8 mouse cellular contexts compared by ENCODE assay signal in the genomic region with DNA sequence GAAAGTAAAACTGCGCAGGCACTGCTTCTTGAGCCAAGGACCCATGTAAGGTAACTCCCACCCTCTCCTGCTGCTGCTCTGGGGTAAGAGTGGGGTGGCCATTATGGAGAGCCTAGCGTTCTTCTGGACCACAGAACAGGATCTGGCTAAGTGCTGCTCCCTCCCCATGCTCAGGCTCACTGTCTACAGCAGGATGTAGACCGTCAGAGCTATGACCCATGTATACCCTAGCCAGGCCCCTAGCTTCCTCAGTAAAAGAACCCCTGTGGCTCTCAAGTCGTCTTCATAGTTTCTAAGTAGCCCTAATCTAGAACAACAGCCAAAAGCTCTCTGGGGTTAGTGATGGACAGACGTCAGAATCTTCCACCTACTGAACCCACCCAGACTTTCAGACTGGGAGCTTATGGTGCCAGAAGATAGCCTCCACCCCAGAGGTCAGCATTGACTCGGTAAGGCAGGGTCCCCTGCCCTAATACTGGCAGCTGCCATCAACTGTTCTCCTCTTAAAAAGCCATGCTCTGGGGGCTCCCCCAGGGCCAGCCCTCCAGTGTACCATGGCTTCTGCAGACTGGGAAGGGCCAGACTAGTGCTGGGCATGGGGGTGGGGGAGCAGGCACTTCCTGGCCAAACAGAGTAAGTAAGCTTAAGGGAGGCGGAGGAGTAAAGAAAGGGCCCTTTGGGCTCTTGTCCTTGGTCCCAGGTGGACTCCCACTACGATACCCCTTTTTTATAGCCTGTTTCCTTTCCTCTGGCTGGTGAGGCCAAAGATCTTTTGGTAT. TPM values are rescaled to one million over a fixed set of nuclear protein-coding genes. Genes with fewer than 3 reads are reported as not detected.
DNase-seq lines count a peak whose midpoint lies in the region; ATAC-seq lines count a peak whose summit lies in the region.

No protein-coding gene starts in this region.

- no peaks in the 10 kb centered on the region for H3K36me3 ChIP-seq in heart, embryonic 16.5 days (ENCODE audit: control insufficient read depth, insufficient read depth)
- H3K36me3 ChIP-seq in liver, embryonic 13.5 days: peaks cover 16% of the 10 kb centered on the region

- no peak overlapping the region; the same call in 1 of the 2 replicates for H3K27ac ChIP-seq in heart, embryonic 16.5 days (ENCODE audit: low read length)
- H3K27ac ChIP-seq in liver, embryonic 13.5 days: peak overlapping the region; percentile 89

- H3K4me2 ChIP-seq in heart, embryonic 16.5 days (ENCODE audit: low read depth, low read length): peak overlapping the region; percentile 44
- peak overlapping the region; percentile 80 for H3K4me2 ChIP-seq in liver, embryonic 13.5 days

- WGBS in heart, embryonic 16.5 days: 59% methylated on average over 8 of the region's 8 CpGs
- WGBS in liver, embryonic 13.5 days (ENCODE audit: insufficient replicate concordance): 31% methylated on average over 8 of the region's 8 CpGs

- peak overlapping the region; percentile 36 for H3K4me3 ChIP-seq in heart, embryonic 16.5 days (ENCODE audit: low read length)
- H3K4me3 ChIP-seq in liver, embryonic 13.5 days (replicated peaks): peak overlapping the region; percentile 60

- 0 out of 2 replicates have a peak overlapping the region, but pooled peaks have one; percentile 24 for H3K9ac ChIP-seq in heart, embryonic 16.5 days (ENCODE audit: low read length)
- peak overlapping the region; percentile 73 for H3K9ac ChIP-seq in liver, embryonic 13.5 days

- H3K27me3 ChIP-seq in heart, embryonic 16.5 days (ENCODE audit: control insufficient read depth, insufficient read depth, low read length): no peaks in the 10 kb centered on the region
- H3K27me3 ChIP-seq in liver, embryonic 13.5 days: no peaks in the 10 kb centered on the region

- H3K9me3 ChIP-seq in heart, embryonic 16.5 days (replicated peaks; ENCODE audit: control insufficient read depth, low read length): no peaks in the 10 kb centered on the region
- no peaks in the 10 kb centered on the region for H3K9me3 ChIP-seq in liver, embryonic 13.5 days (replicated peaks)

- DNase-seq in heart, postnatal 4 days: no peak
- peak; percentile 40 for DNase-seq in thymus, postnatal 0 days (ENCODE audit: low spot score)
- DNase-seq in thymus, postnatal 10 days (ENCODE audit: low spot score in 2 of 2): no peak
- no peak for DNase-seq in liver, embryonic 13.5 days
- peak; percentile 58 for DNase-seq in thymus, postnatal 4 days
- DNase-seq in retina, postnatal 1 day: no peak
- no peak for DNase-seq in left cerebral cortex, postnatal 14 days (ENCODE audit: low spot score in 2 of 2)

- intact Hi-C loops in left cerebral cortex, postnatal 14 days (cut with DNase I): no loop called here

- peaks cover 42% of the 10 kb centered on the region for H3K4me1 ChIP-seq in heart, embryonic 16.5 days (ENCODE audit: control insufficient read depth, insufficient read depth, low read length)
- H3K4me1 ChIP-seq in liver, embryonic 13.5 days (replicated peaks): peaks cover 89% of the 10 kb centered on the region

- no peak for ATAC-seq in heart, embryonic 16.5 days (replicated peaks; ENCODE audit: extremely low read depth, insufficient read depth, low FRiP score)
- peak; percentile 28 for ATAC-seq in liver, embryonic 13.5 days (ENCODE audit: low read depth)

RNA-seq across cellular contexts. Expression of gene Rcor2, which starts 27.2 kb away (rescaled TPM):
- 11.9 and 18.0 TPM in 2 replicates for polyA plus RNA-seq in heart, embryonic 16.5 days (2015; fragmentation: Nextera tagmentation; extraction: Ambion mirVana)
- total RNA-seq in heart, postnatal 4 days (2021): 10 to 100 TPM; 19.0 to 19.2 TPM
- polyA plus RNA-seq in thymus, postnatal 0 days (2015; fragmentation: Nextera tagmentation; extraction: Ambion mirVana): 7.3 and 8.1 TPM in 2 replicates
- polyA plus RNA-seq in liver, embryonic 13.5 days (2015; fragmentation: Nextera tagmentation; extraction: Ambion mirVana): 1.4 and 1.8 TPM in 2 replicates
- 10 to 100 TPM; 15.7 to 16.3 TPM for total RNA-seq in left cerebral cortex, postnatal 14 days (2021)

RNA-seq across cellular contexts. Expression of gene Mark2, which starts 47.4 kb away (rescaled TPM):
- 32.4 and 33.0 TPM in 2 replicates for polyA plus RNA-seq in heart, embryonic 16.5 days (2015; fragmentation: Nextera tagmentation; extraction: Ambion mirVana)
- total RNA-seq in heart, postnatal 4 days (2021): 10 to 100 TPM; 54.9 to 58.4 TPM
- 48.1 and 65.1 TPM in 2 replicates for polyA plus RNA-seq in thymus, postnatal 0 days (2015; fragmentation: Nextera tagmentation; extraction: Ambion mirVana)
- 17.7 and 21.0 TPM in 2 replicates for polyA plus RNA-seq in liver, embryonic 13.5 days (2015; fragmentation: Nextera tagmentation; extraction: Ambion mirVana)
- total RNA-seq in left cerebral cortex, postnatal 14 days (2021): 100 to 1,000 TPM; 136 to 140 TPM

RNA-seq across cellular contexts. Expression of gene Naa40, which starts 53.3 kb away (rescaled TPM):
- 59.3 and 61.1 TPM in 2 replicates for polyA plus RNA-seq in heart, embryonic 16.5 days (2015; fragmentation: Nextera tagmentation; extraction: Ambion mirVana)
- total RNA-seq in heart, postnatal 4 days (2021): 10 to 100 TPM; 34.3 to 36.9 TPM
- 63.9 TPM in 2 replicates for polyA plus RNA-seq in thymus, postnatal 0 days (2015; fragmentation: Nextera tagmentation; extraction: Ambion mirVana)
- 28.8 and 36.9 TPM in 2 replicates for polyA plus RNA-seq in liver, embryonic 13.5 days (2015; fragmentation: Nextera tagmentation; extraction: Ambion mirVana)
- 10 to 100 TPM; 34.4 to 35.7 TPM for total RNA-seq in left cerebral cortex, postnatal 14 days (2021)

Comparison
In these comparisons a context has a peak if more than half of its experiments do, and no peak if none do; other contexts are left out.
1. DNase-seq: peak in thymus, postnatal 0 days (single experiment) and thymus, postnatal 4 days (single experiment); none in heart, postnatal 4 days (single experiment), thymus, postnatal 10 days (0 of 2), liver, embryonic 13.5 days (single experiment), retina, postnatal 1 day (single experiment) and left cerebral cortex, postnatal 14 days (0 of 2).